In genomic region chr5:67813334-67813733, GRCm38 (mm10) we compare ENCODE assay signal across 23 mouse cellular contexts. TPM values are rescaled to one million over a fixed set of nuclear protein-coding genes. Genes with fewer than 3 reads are reported as not detected.
DNase-seq lines count a peak whose midpoint lies in the region; ATAC-seq lines count a peak whose summit lies in the region.
"Had no signal": no experiment of that assay in that cellular context is flagged by ENCODE, and none has a peak within 500 bp of the region (broad histone marks: within the 10 kb centered on the region; RNA-seq: fewer than 3 reads in every experiment).

No protein-coding gene starts in this region.

- H3K9ac ChIP-seq in heart, embryonic 12.5 days, result no peak overlapping the region
- H3K9ac ChIP-seq in liver, embryonic 13.5 days, result peak overlapping the region; percentile 84
- H3K9ac ChIP-seq: hindbrain, embryonic 13.5 days; neural tube, embryonic 12.5 days had no signal

- peak overlapping the region; percentile 25; the same call in 1 of the 2 replicates for H3K4me3 ChIP-seq in heart, embryonic 12.5 days
- H3K4me3 ChIP-seq in liver, embryonic 13.5 days (replicated peaks), result peak overlapping the region; percentile 70
- H3K4me3 ChIP-seq: forebrain, embryonic 10.5 days; hindbrain, embryonic 13.5 days; limb, embryonic 10.5 days; megakaryocyte, embryonic 14.5 days; neural tube, embryonic 12.5 days had no signal

- H3K27ac ChIP-seq in heart, embryonic 12.5 days (ENCODE audit: poor library complexity, severe bottlenecking), result 0 out of 2 replicates have a peak overlapping the region, but pooled peaks have one; percentile 23
- H3K27ac ChIP-seq in liver, embryonic 13.5 days, result peak overlapping the region; percentile 91
- H3K27ac ChIP-seq: forebrain, embryonic 10.5 days; hindbrain, embryonic 13.5 days; limb, embryonic 10.5 days; neural tube, embryonic 12.5 days had no signal

- no peak for DNase-seq in heart, adult 18-20 months
- DNase-seq in liver, embryonic 13.5 days, result peak; percentile 53
- DNase-seq in gastrocnemius, postnatal 4 days (ENCODE audit: low spot score in 2 of 2), result no peak
- no peak for DNase-seq in adrenal gland, adult 8-10 months
- no peak for DNase-seq in lung, adult 18-20 months
- DNase-seq: cerebellum, adult 8-10 months; gastrocnemius, postnatal 14 days; heart, postnatal 14 days; kidney, adult 2 months; kidney, postnatal 10 days; lung, postnatal 14 days; midbrain, embryonic 14.5 days; thymus, postnatal 36 days had no signal

- H3K4me1 ChIP-seq in heart, embryonic 12.5 days (replicated peaks), result peaks cover 6% of the 10 kb centered on the region
- H3K4me1 ChIP-seq in liver, embryonic 13.5 days (replicated peaks), result peaks cover 48% of the 10 kb centered on the region
- H3K4me1 ChIP-seq: neural tube, embryonic 12.5 days had no signal

- 80% methylated on average over 5 of the region's 5 CpGs for WGBS in heart, embryonic 12.5 days
- whole genome bisulfite sequencing in liver, embryonic 13.5 days (ENCODE audit: insufficient replicate concordance), result 26% methylated on average over 5 of the region's 5 CpGs

- no peak overlapping the region; the same call in 1 of the 2 replicates for H3K4me2 ChIP-seq in heart, embryonic 12.5 days
- H3K4me2 ChIP-seq in liver, embryonic 13.5 days, result peak overlapping the region; percentile 82
- H3K4me2 ChIP-seq: hindbrain, embryonic 13.5 days; neural tube, embryonic 12.5 days had no signal

- peak; percentile 72 for ATAC-seq in heart, embryonic 12.5 days (ENCODE audit: insufficient number of reproducible peaks, low FRiP score)
- ATAC-seq in erythroblast, adult 5-6 weeks (replicated peaks; ENCODE audit: low FRiP score, poor library complexity, severe bottlenecking), result 0 out of 2 replicates have a peak, but pooled peaks have one; percentile 10
- peak; percentile 66 for ATAC-seq in liver, embryonic 13.5 days (ENCODE audit: low read depth)
- peak; percentile 53 for ATAC-seq in megakaryocyte-erythroid progenitor cell, adult 5-6 weeks (replicated peaks; ENCODE audit: low FRiP score, low TSS enrichment, poor library complexity, severe bottlenecking)
- ATAC-seq: CD4-positive, CD25-positive, alpha-beta regulatory T cell, adult 4 months; forebrain, embryonic 16.5 days had no signal

- H3K36me3 ChIP-seq in heart, embryonic 12.5 days, result no peaks in the 10 kb centered on the region
- H3K36me3 ChIP-seq in liver, embryonic 13.5 days, result peaks cover 27% of the 10 kb centered on the region
- H3K36me3 ChIP-seq: limb, embryonic 10.5 days; neural tube, embryonic 12.5 days had no signal

- H3K27me3 ChIP-seq in heart, embryonic 12.5 days (replicated peaks), result no peaks in the 10 kb centered on the region
- H3K27me3 ChIP-seq in liver, embryonic 13.5 days, result no peaks in the 10 kb centered on the region
- H3K27me3 ChIP-seq: hindbrain, embryonic 13.5 days; megakaryocyte, embryonic 14.5 days; neural tube, embryonic 12.5 days had no signal

- H3K9me3 ChIP-seq in heart, embryonic 12.5 days (replicated peaks), result no peaks in the 10 kb centered on the region
- H3K9me3 ChIP-seq in liver, embryonic 13.5 days (replicated peaks), result no peaks in the 10 kb centered on the region
- H3K9me3 ChIP-seq: forebrain, embryonic 10.5 days; hindbrain, embryonic 13.5 days; limb, embryonic 10.5 days; megakaryocyte, embryonic 14.5 days; neural tube, embryonic 12.5 days had no signal

RNA-seq across cellular contexts. Expression of gene Atp8a1, which starts 33.9 kb away (rescaled TPM):
- 16.8 and 20.0 TPM in 2 replicates for polyA plus RNA-seq in heart, embryonic 12.5 days (2016; fragmentation: Nextera tagmentation; extraction: Ambion mirVana)
- total RNA-seq in heart, adult 18-20 months (2021), result 10 to 100 TPM; 26.9 to 30.1 TPM
- total RNA-seq in erythroblast, adult 5-6 weeks (2015; ENCODE audit: low replicate concordance), result 230 and 244 TPM in 2 replicates
- 267 and 308 TPM in 2 replicates for total RNA-seq in erythroblast, adult 5-6 weeks (2017; ENCODE audit: low replicate concordance)
- 45.2 and 47.2 TPM in 2 replicates for polyA plus RNA-seq in liver, embryonic 13.5 days (2015; fragmentation: Nextera tagmentation; extraction: Ambion mirVana)
- 163 and 242 TPM in 2 replicates for total RNA-seq in megakaryocyte-erythroid progenitor cell, adult 5-6 weeks (2014; fragmentation: Nextera tagmentation)
- total RNA-seq in megakaryocyte-erythroid progenitor cell, adult 5-6 weeks (2017), result 103 and 184 TPM in 2 replicates
- 10 to 100 TPM; 11.7 to 12.8 TPM for total RNA-seq in gastrocnemius, postnatal 4 days (2021)
- 10 to 100 TPM; 16.0 to 32.1 (median 23.2) TPM for total RNA-seq in adrenal gland, adult 8-10 months (2022)

Comparison
In these comparisons a context has a peak if more than half of its experiments do, and no peak if none do; other contexts are left out.
1. ATAC-seq: peak in every context shown above with its lines; median percentile 72 in heart, embryonic 12.5 days; 66 in liver, embryonic 13.5 days; 53 in megakaryocyte-erythroid progenitor cell, adult 5-6 weeks; 10 in erythroblast, adult 5-6 weeks.